Mouse (Mus musculus) liver, adult 2 months (tissue): ENCODE results near the gene Btn2a2. TPM values are rescaled to one million over a fixed set of nuclear protein-coding genes. Genes with fewer than 3 reads are reported as not detected.
A peak's percentile ranks its signal among the peaks of the same experiment; 100 is the strongest.

Experiments used
- DNase-seq: peaks from one replicate; pipeline ENCODE4 v3.0.0-alpha.2; 2011; ENCODE audit warnings: low read depth, low spot score; ENCODE audit errors: extremely low read depth
- H3K27ac ChIP-seq: fragments of 200-500 bp; replicated peaks from 2 replicates; pipeline ENCODE4 v1.5.1; 2012; ENCODE audit warnings: low read depth, mild to moderate bottlenecking, control low read depth, inconsistent platforms, low read length; ENCODE audit not compliant: insufficient read depth
- H3K27me3 ChIP-seq: fragments of 200-500 bp; 2 replicates; pipeline ENCODE4 v1.6.1; 2012; ENCODE audit warnings: mild to moderate bottlenecking, moderate library complexity, low read length, inconsistent platforms; ENCODE audit not compliant: control insufficient read depth, insufficient read depth
- H3K36me3 ChIP-seq: fragments of 200-500 bp; 2 replicates; pipeline ENCODE4 v1.6.1; 2012; ENCODE audit warnings: low read length, inconsistent platforms; ENCODE audit not compliant: control insufficient read depth, insufficient read depth
- H3K4me1 ChIP-seq: fragments of 200-500 bp; 2 replicates; pipeline ENCODE4 v1.6.1; 2011; ENCODE audit warnings: low read length; ENCODE audit not compliant: control insufficient read depth, insufficient read depth
- H3K4me3 ChIP-seq: fragments of 200-500 bp; 2 replicates; pipeline ENCODE4 v1.5.1; 2011; ENCODE audit warnings: low read depth, mild to moderate bottlenecking, control low read depth, low read length, moderate library complexity; ENCODE audit not compliant: insufficient read depth
- H3K79me2 ChIP-seq: fragments of 200-500 bp; 2 replicates; pipeline ENCODE4 v1.6.1; 2012; ENCODE audit warnings: inconsistent platforms, mild to moderate bottlenecking, low read length, moderate library complexity; ENCODE audit not compliant: control insufficient read depth, insufficient read depth
- H3K9ac ChIP-seq: fragments of 200-500 bp; 2 replicates; pipeline ENCODE4 v1.6.1; 2012; ENCODE audit warnings: low read depth, mild to moderate bottlenecking, control low read depth, inconsistent platforms, low read length
- CTCF ChIP-seq: fragments of 200-500 bp; IDR thresholded peaks from 2 replicates; pipeline ENCODE4 v1.5.1; 2011; ENCODE audit warnings: low read depth, low read length, control low read depth
- POLR2A ChIP-seq: fragments of 200-500 bp; IDR thresholded peaks from 2 replicates; pipeline ENCODE4 v1.6.1; 2011; ENCODE audit warnings: low read length, control low read depth; ENCODE audit not compliant: insufficient read depth; ENCODE audit errors: extremely low read depth
- WGBS: fragments of 180-500 bp; shearing (Covaris S2); methylation state at CpG from one replicate; pipeline ENCODE4 v1.1.7; 2018; 5-methylcytosine and 5-hydroxymethylcytosine counted together
- polyA plus RNA-seq: library from polyadenylated mRNA; depleted of rRNA; stranded (reverse); fragments of >200 nt; gene quantifications from 2 replicates; pipeline ENCODE4 v1.2.3, GENCODE M21; 2012
- total RNA-seq: library from RNA; depleted of rRNA; stranded (reverse); fragments of >200 nt; gene quantifications from 2 replicates; pipeline ENCODE4 v1.2.3, GENCODE M21; 2014

The Btn2a2 gene
- total and polyA plus RNA-seq, 2 experiments: not detected

DNA sequence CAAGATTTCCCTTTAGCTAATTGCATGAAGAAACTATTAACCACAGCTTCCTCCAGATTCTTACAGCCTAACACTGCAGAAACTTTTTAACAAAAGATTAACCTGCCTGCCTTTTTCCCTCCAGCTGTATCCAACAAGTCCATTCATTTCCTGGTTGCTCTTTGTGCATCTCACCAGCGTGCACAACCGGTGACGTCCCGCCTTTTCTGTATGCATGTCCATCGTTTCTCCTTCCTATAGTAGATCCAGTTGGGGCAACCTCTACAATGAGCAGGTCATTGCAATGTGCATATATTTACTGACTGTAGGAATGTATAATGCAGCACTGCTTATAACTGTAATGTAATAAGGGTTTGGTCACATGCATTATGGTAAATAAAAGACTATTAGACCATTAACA lies 35.3 kb upstream of the Btn2a2 start:
- no peak overlapping the region for H3K9ac ChIP-seq
- no peaks in the 10 kb centered on the region for H3K4me1 ChIP-seq
- WGBS: 42% methylated on average over 5 of the region's 5 CpGs
- H3K27ac ChIP-seq: no peak overlapping the region
- no peak overlapping the region for H3K4me3 ChIP-seq
- no peaks in the 10 kb centered on the region for H3K27me3 ChIP-seq
- DNase-seq: no peak
- TF ChIP-seq POLR2A: no peak
- TF ChIP-seq CTCF: no peak
- H3K79me2 ChIP-seq: no peaks in the 10 kb centered on the region
- H3K36me3 ChIP-seq: no peaks in the 10 kb centered on the region

DNA sequence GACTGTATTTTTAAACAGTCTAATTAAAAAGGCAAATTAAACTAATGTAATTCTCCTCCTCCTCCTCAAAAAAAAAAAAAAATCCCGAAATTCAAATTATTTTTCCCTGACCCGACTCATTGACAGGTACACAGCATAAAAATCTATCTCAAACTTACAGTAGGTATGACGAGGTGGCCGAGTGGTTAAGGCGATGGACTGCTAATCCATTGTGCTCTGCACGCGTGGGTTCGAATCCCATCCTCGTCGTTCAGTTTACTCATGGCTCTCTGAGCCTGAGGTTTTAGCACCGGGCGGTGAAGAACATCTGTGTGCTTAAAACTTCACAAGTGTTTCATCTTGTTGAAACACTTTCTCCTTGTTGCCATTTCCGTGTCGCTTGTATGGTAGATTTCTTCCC lies 33.0 kb upstream of the Btn2a2 start:
- H3K9ac ChIP-seq: no peak overlapping the region
- TF ChIP-seq CTCF (no peak), POLR2A (no peak)
- H3K36me3 ChIP-seq: no peaks in the 10 kb centered on the region
- WGBS: 2% methylated on average over 14 of the region's 14 CpGs
- no peaks in the 10 kb centered on the region for H3K27me3 ChIP-seq
- DNase-seq: peak; percentile 78
- H3K27ac ChIP-seq: no peak overlapping the region
- H3K4me1 ChIP-seq: no peaks in the 10 kb centered on the region
- H3K79me2 ChIP-seq: no peaks in the 10 kb centered on the region
- no peak overlapping the region for H3K4me3 ChIP-seq

GRCm38 (mm10) chr13:23519416-23519815 lies 30.8 kb upstream of the Btn2a2 start:
- DNase-seq: peak; percentile 70
- Histone ChIP-seq H3K9ac (no peak overlapping the region), H3K4me3 (peak overlapping the region; percentile 28; the same call in 1 of the 2 replicates), H3K27me3 (no peaks in the 10 kb centered on the region), H3K79me2 (no peaks in the 10 kb centered on the region), H3K4me1 (peaks cover 2% of the 10 kb centered on the region; the same call in 1 of the 2 replicates), H3K36me3 (no peaks in the 10 kb centered on the region), H3K27ac (no peak overlapping the region)
- TF ChIP-seq CTCF: no peak
- no peak for TF ChIP-seq POLR2A
- WGBS: under 1% methylated on average over 10 of the region's 10 CpGs

DNA sequence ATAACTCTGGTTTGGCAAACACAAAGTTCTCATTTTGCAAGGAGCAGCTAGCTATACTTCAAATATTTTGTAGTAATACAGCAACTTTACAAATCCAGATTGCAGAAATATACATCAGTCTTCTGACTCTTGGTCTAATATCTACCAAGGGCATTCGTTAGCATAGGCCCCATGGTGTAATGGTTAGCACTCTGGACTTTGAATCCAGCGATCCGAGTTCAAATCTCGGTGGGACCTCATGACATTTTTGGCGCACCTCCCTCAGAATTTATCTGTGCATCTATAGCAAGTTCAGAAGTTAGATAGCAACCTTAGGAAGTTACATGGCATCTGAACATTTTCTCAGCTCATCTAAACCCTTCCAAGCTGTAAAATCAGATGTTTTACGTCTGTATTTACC lies 30.2 kb upstream of the Btn2a2 start:
- peak overlapping the region; percentile 24; the same call in 1 of the 2 replicates for H3K4me3 ChIP-seq
- WGBS: 1% methylated on average over 6 of the region's 6 CpGs
- H3K27me3 ChIP-seq: no peaks in the 10 kb centered on the region
- peak; percentile 77 for DNase-seq
- TF ChIP-seq POLR2A: no peak
- TF ChIP-seq CTCF: no peak
- no peak overlapping the region for H3K9ac ChIP-seq
- H3K4me1 ChIP-seq: peaks cover 2% of the 10 kb centered on the region; the same call in 1 of the 2 replicates
- no peaks in the 10 kb centered on the region for H3K79me2 ChIP-seq
- H3K36me3 ChIP-seq: no peaks in the 10 kb centered on the region
- H3K27ac ChIP-seq: no peak overlapping the region

- Histone ChIP-seq H3K36me3 (no peaks in the 10 kb centered on the region), H3K9ac (no peak overlapping the region), H3K27ac (no peak overlapping the region), H3K79me2 (no peaks in the 10 kb centered on the region), H3K27me3 (no peaks in the 10 kb centered on the region), H3K4me3 (peak overlapping the region; percentile 47; the same call in 1 of the 2 replicates), H3K4me1 (peaks cover 2% of the 10 kb centered on the region; the same call in 1 of the 2 replicates)
- TF ChIP-seq POLR2A: no peak
- no peak for TF ChIP-seq CTCF
- DNase-seq: no peak
- WGBS: under 1% methylated on average over 6 of the region's 6 CpGs
Observed at GRCm38 (mm10) chr13:23518295-23518603, 29.6 kb upstream of the Btn2a2 start.

- Histone ChIP-seq H3K27ac (no peak overlapping the region), H3K4me1 (peaks cover 2% of the 10 kb centered on the region; the same call in 1 of the 2 replicates), H3K27me3 (no peaks in the 10 kb centered on the region), H3K79me2 (no peaks in the 10 kb centered on the region), H3K36me3 (no peaks in the 10 kb centered on the region), H3K4me3 (peak overlapping the region; percentile 55), H3K9ac (no peak overlapping the region)
- DNase-seq: peak; percentile 84
- under 1% methylated on average over 27 of the region's 27 CpGs for WGBS
- TF ChIP-seq POLR2A (no peak), CTCF (no peak)
Observed at GRCm38 (mm10) chr13:23517603-23518294, 29.1 kb upstream of the Btn2a2 start.
